Mouse (Mus musculus) small intestine, adult 2 months (tissue): ENCODE results near the gene Blvra.

Source experiments
- CTCF ChIP-seq: fragments of 200-500 bp; IDR thresholded peaks from 2 replicates; pipeline ENCODE4 v1.5.1; 2012; ENCODE audit warnings: low read depth, mild to moderate bottlenecking, control low read depth, inconsistent platforms, low read length, moderate library complexity, mixed read lengths; ENCODE audit not compliant: insufficient replicate concordance, insufficient read length; ENCODE audit errors: extremely low read depth
- POLR2A ChIP-seq: fragments of 200-500 bp; IDR thresholded peaks from 2 replicates; pipeline ENCODE4 v1.6.1; 2012; ENCODE audit warnings: low read depth, mild to moderate bottlenecking, control low read depth, inconsistent platforms, low read length, moderate library complexity

DNA sequence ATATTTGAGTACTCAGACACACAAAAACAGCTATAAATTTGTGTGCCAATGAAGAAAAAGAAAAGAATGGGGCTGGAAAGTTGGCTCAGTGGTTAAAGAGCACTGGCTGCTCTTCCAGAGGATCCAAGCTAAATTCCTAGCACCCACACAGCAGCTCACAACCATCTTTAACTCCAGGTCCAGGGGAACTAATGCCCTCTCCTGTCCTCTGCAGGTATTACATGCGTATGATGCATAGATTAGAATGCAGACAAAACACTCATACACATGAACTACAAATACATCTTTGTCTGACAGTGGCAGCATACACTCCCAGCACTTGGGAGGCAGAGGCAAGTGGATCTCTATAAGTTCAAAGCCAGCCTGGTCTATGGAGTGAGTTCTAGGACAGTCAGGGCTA lies 69.1 kb downstream of the Blvra start:
- no peak for TF ChIP-seq CTCF
- TF ChIP-seq POLR2A, result no peak
